Mouse (Mus musculus) erythroid progenitor cell, adult 5-6 weeks (primary cell): Measurements from ENCODE around the gene Olfr1378. TPM values are rescaled to one million over a fixed set of nuclear protein-coding genes. Genes with fewer than 3 reads are reported as not detected.

Source experiments
- ATAC-seq: replicated peaks from 2 replicates; pipeline ENCODE4 v1.8.0; 2016; ENCODE audit warnings: moderate number of reproducible peaks, mild to moderate bottlenecking, moderate TSS enrichment, inconsistent platforms; ENCODE audit not compliant: poor library complexity, low FRiP score, severe bottlenecking
- total RNA-seq, 2 experiments: library from RNA; stranded (forward) in 1 of 2; stranded (reverse) in 1 of 2; fragments of 150-400 nt in 1 of 2; fragments of 186-747, 209-891 nt in 1 of 2; gene quantifications; 2 replicates each; pipeline versions ENCODE4 v1.2.3 to v1.2.4; 2015 to 2017; ENCODE audit warnings: low replicate concordance in 2 of 2

The Olfr1378 gene
- total RNA-seq (2015; ENCODE audit: low replicate concordance) (not detected in 2 replicates), total RNA-seq (2017; ENCODE audit: low replicate concordance) (not detected in 2 replicates)

- no peak for ATAC-seq
Observed at GRCm38 (mm10) chr11:50966230-50966629, at the start of gene Olfr1378. Gene Olfr1378 (plus strand): TSS chr11:50966530.

GRCm38 (mm10) chr11:50930469-50931014, 35.8 kb upstream of the Olfr1378 start:
- no peak for ATAC-seq

GRCm38 (mm10) chr11:50931021-50931420, 35.3 kb upstream of the Olfr1378 start:
- ATAC-seq = no peak

- no peak for ATAC-seq
Observed at GRCm38 (mm10) chr11:50931451-50931866, 34.9 kb upstream of the Olfr1378 start, which contains the start of gene Zfp354b. Gene Zfp354b (minus strand): TSS chr11:50931633.

- ATAC-seq = no peak
Observed at GRCm38 (mm10) chr11:50932040-50932439, 34.3 kb upstream of the Olfr1378 start.

DNA sequence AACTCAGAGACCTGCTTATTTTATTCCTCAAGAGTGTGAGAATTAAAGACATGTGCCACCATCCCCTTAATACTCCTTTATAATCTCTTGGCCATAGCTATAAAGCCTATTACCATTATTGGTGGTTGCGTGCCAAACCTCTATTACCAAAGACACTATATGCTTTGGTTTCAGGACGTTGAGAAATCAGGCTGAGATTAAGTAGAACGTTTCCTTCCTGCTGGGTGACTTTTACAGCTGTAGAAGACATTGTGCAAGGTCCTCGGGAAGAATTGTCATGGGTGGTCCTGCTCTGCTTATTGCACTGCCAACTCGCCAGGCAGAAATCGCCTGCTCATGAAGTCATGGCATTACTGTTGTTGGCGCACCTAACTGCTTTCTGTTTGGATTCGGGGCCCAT, 27.9 kb upstream of the Olfr1378 start:
- ATAC-seq = no peak

- 0 out of 2 replicates have a peak, but pooled peaks have one; percentile 39 for ATAC-seq
Observed at GRCm38 (mm10) chr11:50939621-50940366, 26.5 kb upstream of the Olfr1378 start.

DNA sequence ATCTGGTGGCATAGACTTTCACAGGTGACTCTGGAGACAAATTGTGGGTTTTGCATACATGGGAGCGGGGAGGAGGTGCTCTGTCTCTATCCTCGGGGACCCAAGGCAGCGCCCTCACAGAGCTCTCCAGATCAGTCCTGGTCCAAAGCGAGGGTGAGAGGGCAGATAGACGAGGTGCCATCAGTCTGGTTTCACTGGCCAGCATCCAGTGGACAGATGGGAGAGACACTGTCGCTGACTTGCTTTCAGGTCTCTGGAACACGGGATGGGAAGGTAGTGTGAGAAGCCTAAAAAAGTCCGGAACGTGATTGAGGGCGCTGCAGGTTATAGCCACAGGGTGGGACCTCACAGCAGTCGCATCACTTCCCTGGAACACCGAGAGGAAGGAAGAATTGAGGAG, 23.9 kb upstream of the Olfr1378 start:
- no peak for ATAC-seq

DNA sequence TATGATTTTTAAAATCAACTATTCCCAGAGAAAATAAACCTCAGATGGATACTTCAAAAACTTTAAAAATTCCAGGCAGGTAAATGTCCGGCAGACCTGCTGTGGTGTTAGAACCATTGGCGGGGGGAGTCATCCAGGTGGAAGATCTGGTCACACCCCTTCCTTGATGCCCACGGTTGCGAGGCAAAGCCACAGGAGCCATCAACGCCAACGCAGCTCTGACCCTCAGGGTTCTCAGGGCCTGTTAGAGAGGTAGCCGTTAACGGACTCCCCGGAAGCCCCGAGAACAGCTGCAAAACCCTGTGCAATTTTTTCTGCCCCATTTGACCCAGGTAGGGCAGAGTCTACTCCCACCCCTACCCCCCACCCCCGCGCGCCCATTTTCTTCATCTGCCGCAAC, 22.8 kb upstream of the Olfr1378 start, which contains the start of gene 4933414I15Rik:
Gene 4933414I15Rik (minus strand): TSS at position 260 of the 400 bp plus-strand sequence.
- ATAC-seq = no peak

DNA sequence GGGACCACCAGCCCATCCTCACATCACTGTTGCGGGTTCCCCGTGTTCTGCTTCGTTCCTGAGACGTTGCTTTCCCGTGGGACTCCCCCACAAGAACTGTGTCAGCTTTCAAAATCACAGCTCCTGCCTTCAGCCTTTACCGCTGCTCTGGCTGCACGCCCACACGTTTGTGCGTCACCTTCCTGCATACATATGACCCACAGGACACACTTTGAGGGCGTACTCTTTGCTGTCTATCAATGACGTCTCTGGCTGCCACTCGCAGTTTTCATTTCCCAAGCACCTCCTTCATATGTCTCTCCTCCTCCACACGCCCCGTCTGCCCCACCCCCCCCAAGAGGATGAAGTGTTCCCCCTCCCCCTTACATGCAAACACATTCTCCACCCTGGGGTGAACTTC, 14.0 kb upstream of the Olfr1378 start:
- ATAC-seq = no peak

DNA sequence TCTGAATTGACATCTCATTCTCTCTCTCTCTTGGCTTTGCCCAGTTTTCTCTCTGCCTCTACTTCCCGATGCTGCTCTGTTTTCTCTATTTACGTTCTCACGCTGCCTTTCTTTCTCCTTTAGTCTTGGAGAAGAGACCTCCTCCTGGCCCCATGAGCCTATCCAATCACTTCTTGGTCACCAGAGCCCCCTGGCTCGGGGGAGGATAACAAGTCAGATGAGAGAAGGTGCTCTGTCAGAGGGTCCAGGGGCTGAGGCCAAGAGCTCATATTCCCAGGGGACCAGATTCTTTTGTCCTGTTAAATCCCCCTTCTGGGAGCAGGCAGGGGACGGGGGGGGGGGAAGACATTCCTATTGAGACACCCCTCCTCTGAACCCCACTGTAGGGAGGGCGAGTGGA, 12.7 kb upstream of the Olfr1378 start, which contains the start of gene Prop1:
Gene Prop1 (minus strand): TSS at position 101 of the 400 bp plus-strand sequence.
- no peak for ATAC-seq

- no peak for ATAC-seq
Observed at GRCm38 (mm10) chr11:50964886-50965285, 1.4 kb upstream of the Olfr1378 start.

DNA sequence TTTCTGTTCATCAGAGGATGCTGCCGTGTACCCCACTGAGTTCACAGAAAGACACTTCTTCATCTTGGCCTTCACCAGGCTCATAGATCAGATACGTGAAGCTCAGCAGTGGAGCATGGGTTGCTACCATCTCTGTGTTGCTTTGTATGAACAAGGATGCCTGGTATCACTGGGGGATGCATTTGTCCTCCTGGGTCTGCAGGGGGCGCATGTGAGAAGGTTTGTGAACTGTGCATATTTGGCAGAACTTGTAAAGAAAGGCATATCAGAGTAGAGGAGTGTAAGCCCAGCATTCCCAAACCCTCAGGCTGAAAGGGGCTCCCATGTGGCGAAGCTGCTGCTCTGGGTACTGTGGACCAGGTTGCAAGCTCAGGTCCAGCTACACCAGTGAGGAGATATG, 10.9 kb downstream of the Olfr1378 start:
- ATAC-seq = no peak

GRCm38 (mm10) chr11:50981667-50982066, 15.3 kb downstream of the Olfr1378 start, which contains the start of gene Olfr1377:
Gene Olfr1377 (plus strand): TSS chr11:50981967.
- no peak for ATAC-seq

GRCm38 (mm10) chr11:51003296-51003695, 37.0 kb downstream of the Olfr1378 start, which contains the start of gene Olfr51:
Gene Olfr51 (plus strand): TSS chr11:51003596.
- no peak for ATAC-seq

- no peak for ATAC-seq
Observed at GRCm38 (mm10) chr11:51011821-51012220, 45.5 kb downstream of the Olfr1378 start.

DNA sequence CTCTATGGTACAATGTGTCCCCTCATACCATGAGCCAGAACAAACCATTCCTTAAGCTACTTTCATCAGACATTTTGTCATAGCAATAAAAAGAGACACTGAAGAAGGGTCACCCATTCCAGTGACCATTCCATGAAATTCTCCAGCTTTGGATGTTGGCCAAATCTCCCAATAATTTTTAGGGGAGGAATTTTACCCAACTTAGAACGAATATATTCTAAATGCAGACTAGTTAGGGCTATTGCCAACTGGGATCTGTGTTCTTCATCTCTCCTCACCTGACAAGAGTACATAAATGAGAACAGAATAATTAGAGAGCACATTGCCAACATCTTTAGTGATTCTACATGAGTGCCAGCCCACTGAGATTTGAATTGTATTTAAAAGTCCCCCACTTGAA, 47.6 kb downstream of the Olfr1378 start, which contains the start of gene Olfr54:
Gene Olfr54 (plus strand): TSS at position 301 of the 400 bp plus-strand sequence.
- ATAC-seq = no peak

- no peak for ATAC-seq
Observed at GRCm38 (mm10) chr11:51016341-51016740, 50.0 kb downstream of the Olfr1378 start.
